Mouse (Mus musculus) central nervous system, embryonic 18 days (tissue): ENCODE data around the gene Gm13889. TPM values are rescaled to one million over a fixed set of nuclear protein-coding genes. Genes with fewer than 3 reads are reported as not detected.

ENCODE experiments used
- polyA plus RNA-seq: library from polyadenylated mRNA; depleted of rRNA; stranded (reverse); fragments of >200 nt; gene quantifications from 2 replicates; pipeline ENCODE4 v1.2.3, GENCODE M21; 2012; rRNA removed

Gene Gm13889
- 41.3 and 49.2 TPM in 2 replicates for polyA plus RNA-seq

GRCm38 (mm10) chr2:93956908-93957784 lies at the start of gene Gm13889:
TSS of gene Gm13889 (minus strand) at chr2:93957201.

GRCm38 (mm10) chr2:93996254-93996653 lies 39.3 kb upstream of the Gm13889 start, which contains the start of gene Gm27027:
TSS of gene Gm27027 (minus strand) at chr2:93996354.

Other genes starting within 250 kb of the Gm13889 start
- 35.8 and 38.9 TPM in 2 replicates for gene Ext2, start 134.6 kb downstream of the Gm13889 start, polyA plus RNA-seq
- gene Accs, start 107.3 kb downstream of the Gm13889 start, polyA plus RNA-seq: 16.0 and 16.2 TPM in 2 replicates
- 0.41 and 0.52 TPM in 2 replicates for gene Accsl, start 88.0 kb downstream of the Gm13889 start, polyA plus RNA-seq
- gene Gm27027, start 39.2 kb upstream of the Gm13889 start, polyA plus RNA-seq: 0.19 TPM in 1 of 2 replicates, not detected in the other
- 56.1 and 59.2 TPM in 2 replicates for gene Alkbh3, start 53.6 kb upstream of the Gm13889 start, polyA plus RNA-seq
- gene Hsd17b12, start 200.8 kb upstream of the Gm13889 start, polyA plus RNA-seq: 82.8 and 89.7 TPM in 2 replicates